Mouse (Mus musculus): Measurements from ENCODE around the gene Adam8.

The Adam8 gene

DNA sequence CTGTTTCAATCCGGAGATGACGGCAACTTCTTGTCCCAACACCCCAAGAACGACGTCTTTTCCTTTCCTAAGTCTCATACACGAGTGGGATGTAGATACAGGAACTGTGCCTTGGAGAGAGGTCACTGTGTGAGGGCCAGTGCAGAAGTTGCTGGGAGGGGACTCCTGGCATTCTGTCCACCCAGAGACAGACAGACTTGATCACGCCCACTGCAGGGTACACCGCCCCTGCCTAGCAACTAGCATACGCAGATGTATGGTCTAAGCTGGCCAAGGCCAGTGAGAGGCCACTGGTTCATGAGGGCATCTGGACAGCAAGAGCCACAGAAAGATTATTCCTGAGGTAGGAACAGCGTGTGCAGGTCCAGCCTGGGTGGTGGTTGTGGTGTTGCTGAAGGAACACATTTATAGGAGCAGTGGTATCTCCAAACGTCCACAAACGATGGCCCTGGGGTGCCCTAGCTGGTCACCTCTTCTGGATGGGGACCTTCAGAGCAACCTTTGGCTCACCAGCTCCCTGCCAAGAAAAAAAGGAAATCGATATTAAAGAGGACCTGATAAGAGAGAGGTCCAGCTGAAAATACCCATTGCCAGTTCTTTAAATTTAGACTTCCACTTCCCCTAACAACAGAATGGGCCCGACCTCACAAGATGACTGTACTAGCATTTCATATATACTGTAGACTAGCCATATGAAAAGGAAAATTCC lies 13.2 kb downstream of the Adam8 start:
- CTCF ChIA-PET = interaction anchor here (1.2 kb wide), 1 partner anchor 10 kb away, joined by 3 read pairs; no protein-coding TSS in a partner anchor

DNA sequence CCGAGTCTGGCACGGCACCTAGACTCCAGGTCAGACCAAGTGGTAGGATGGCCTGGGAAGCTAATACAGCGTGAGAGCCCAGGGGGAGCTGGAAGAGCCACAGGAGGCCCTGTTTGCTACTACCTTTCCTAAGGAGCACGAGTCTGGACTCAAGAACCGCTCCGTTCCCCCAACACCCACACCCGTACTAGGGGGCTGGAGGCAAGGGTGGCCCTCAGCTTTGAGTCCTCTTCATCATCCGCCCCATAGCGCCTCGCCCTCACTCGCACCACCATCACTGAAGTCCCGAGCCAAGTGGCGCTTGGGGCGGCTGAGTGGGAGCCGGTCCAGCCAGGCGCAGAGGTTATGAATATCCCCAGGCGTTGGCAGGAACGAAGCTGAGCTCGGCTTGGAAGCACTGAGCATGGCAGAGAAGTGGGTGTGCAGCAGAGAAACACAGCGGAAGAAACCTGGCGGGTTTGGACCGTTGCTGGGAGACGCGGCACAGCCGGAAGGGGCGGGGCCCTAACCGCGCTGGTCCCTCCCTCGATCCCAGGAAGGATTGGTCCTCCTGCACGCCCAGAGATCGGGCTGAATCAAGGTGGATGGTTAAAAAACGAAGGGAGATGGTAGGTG lies 14.0 kb downstream of the Adam8 start, which contains the start of gene 6430531B16Rik:
Gene 6430531B16Rik, minus strand, starts transcription at position 478 of the 615 bp plus-strand sequence.
- CTCF ChIA-PET = no interaction called here

GRCm38 (mm10) chr7:139975471-139975870 lies 16.9 kb downstream of the Adam8 start:
- CTCF ChIA-PET = interaction anchor here (0.5 kb wide), 1 partner anchor 133 kb away, joined by 15 read pairs; no protein-coding TSS in a partner anchor

DNA sequence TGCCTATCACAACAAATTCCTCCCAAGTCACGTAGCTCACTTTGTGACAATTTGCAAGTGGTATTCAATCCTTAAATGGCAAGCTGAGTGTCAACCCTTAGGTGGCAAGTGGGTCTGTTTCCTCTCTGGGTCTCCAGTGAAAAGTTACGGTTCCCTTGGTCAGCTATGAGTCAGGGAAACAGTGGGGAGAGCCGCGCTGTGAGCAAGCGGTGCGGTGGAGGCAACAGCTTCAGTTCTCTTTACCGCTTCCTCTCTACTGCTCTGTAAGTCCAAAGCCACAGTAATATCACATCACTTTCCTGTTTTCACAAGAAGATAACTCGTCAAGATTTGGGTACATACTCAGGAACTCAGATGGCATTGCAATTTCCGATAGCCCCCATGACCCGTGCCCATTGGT lies 18.1 kb downstream of the Adam8 start:
- CTCF ChIA-PET = interaction anchor here (0.7 kb wide), 1 partner anchor 20 kb away, joined by 3 read pairs; no protein-coding TSS in a partner anchor

DNA sequence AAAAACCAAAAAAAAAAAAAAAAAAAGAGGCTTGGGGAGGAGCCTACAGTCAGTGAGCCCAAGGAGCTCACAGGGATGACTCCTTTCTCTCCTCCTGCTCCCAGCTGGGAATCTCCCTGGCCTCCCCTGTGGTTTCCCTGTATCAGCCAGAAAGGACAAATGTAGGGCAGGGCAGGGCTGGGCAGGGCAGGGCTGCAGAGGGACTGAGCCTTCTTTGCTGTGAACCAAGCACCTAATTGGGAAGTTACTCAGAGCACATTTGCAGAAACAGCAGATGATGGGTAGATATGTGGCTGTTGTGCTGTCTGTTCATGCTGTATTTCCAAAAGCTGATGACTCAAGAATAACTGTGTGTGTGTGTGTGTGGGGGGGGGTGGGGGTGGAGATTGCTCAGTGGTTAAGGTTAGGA lies 19.4 kb downstream of the Adam8 start:
- CTCF ChIA-PET = no interaction called here

DNA sequence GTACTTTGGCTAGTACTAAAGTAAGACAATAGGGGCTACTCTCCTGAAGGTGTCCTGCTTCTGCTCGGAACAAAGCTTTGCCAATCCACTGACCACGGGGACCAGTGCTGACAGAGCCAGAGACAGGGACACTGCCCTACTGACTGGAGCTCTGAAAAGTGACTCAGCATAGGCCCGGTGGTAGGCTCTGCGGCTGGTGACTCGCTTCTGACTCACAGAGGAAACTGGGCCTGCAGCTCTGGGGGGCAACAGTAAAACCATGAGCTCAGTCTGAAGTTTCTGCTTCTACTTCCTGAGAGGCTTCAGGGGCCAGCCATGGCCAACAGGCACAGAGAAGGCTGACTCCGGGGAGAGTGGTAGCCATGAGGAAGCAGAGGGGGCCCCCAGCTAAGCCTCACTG lies 20.9 kb downstream of the Adam8 start:
- CTCF ChIA-PET = interaction anchor here (0.6 to 2.2 kb wide), 2 partner anchors 20 to 23 kb away, joined by 6 to 7 read pairs; no protein-coding TSS in a partner anchor

DNA sequence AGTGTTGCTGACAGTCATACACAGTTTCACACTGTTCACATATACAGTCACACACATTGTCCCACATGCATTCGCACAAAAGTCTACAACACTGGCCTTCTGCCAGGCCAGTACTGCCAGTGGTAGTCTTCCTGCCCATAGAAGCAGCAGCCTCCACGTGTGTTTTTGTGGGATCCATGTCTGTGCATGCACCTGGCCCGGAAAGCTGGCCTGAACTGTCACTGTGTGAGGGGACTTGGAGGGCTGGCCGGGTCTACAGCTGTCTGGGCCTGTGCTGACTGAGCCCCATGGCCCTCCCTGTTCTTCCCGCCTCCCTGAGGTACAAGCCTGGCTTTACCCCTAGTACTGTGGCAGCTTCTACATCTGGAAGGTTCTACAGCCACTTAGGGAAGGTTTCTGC lies 21.4 kb downstream of the Adam8 start:
- CTCF ChIA-PET = interaction anchor here (2.2 kb wide), 1 partner anchor 24 kb away, joined by 7 read pairs; no protein-coding TSS in a partner anchor

GRCm38 (mm10) chr7:139970216-139970919 lies 22.0 kb downstream of the Adam8 start:
- CTCF ChIA-PET = interaction anchor here (0.8 to 2.2 kb wide), 3 partner anchors 10 to 25 kb away, joined by 3 to 7 read pairs (median 3); no protein-coding TSS in a partner anchor

DNA sequence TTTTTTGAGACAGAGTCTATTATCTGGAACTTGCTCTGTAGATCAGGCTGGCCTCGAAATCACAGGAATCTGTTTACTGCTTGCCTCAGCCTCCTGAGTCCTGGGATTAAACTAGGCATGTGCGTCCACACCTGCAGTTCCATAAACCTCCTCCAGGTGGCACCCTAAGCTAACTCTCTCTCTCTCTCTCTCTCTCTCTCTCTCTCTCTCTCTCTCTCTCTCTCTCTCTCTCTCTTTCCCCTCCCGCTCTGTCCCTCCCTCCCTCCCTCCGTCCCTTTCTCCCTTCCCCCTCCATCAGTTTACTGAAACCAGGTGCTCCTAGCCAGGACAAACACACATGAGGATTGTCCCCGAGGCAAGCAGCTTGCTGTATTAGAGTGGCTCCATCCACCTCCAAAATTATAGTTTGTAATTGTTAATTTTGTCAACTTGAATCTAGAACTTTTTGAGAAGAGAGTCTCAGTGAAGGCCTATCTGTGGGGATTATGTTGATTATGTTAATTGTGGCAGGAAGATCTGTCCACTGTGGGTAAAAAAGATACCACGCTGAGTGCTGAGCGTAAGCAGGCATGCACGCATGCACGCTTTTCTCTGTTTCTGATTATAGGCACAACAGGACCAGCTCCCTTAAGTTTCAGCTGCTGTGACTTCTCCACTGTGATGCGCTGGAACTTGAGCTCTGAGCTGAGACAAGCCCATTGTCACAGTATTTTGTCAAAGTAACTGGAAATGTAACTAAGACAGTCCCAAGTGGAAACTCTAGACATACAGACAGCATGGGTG lies 22.8 kb downstream of the Adam8 start:
- CTCF ChIA-PET = interaction anchor here (0.6 to 2.2 kb wide), 8 partner anchors 10 to 220 kb away, joined by 3 to 11 read pairs (median 3); no protein-coding TSS in a partner anchor

DNA sequence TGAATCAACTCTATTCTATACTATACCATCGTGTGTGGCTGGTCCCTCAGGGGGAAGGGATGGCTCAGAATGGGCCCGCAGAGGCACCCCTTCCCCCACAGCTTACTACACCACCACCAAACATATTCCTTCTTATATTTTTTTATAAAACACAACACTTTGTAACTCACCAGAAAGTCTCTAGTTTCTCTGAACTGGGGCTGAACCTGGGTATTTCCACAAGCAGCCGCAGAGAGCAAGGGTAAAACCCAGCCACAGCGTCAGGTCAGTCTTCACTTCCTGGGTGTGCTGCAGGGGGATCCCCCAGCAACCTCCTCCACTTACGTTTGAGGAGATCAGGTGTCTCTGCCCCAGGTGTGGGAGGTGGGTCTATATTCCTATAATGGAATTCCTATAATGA lies 23.9 kb downstream of the Adam8 start:
- CTCF ChIA-PET = interaction anchor here (0.7 to 1.5 kb wide), 3 partner anchors 19 to 60 kb away, joined by 3 to 4 read pairs (median 4); no protein-coding TSS in a partner anchor

DNA sequence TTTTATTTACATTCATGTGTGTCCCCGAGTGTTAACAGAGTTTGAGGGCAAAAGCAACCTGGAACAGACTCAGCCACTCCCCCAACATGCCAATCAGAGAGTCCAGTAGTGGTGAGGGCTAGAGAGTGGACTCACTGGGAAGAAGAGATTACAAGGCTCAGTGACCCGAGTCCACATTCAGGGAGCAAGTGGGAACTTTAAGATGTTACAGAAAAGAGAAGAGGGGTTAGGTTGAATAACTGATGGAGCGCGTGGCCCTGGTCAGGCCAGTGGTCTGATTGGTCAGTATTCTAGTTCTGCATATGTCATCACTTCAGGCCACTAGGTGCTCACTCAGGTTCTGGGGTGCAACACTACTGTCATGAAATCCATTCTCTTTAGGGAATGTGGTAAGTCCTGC lies 25.2 kb downstream of the Adam8 start:
- CTCF ChIA-PET = interaction anchor here (1.5 kb wide), 1 partner anchor 28 kb away, joined by 4 read pairs; no protein-coding TSS in a partner anchor

DNA sequence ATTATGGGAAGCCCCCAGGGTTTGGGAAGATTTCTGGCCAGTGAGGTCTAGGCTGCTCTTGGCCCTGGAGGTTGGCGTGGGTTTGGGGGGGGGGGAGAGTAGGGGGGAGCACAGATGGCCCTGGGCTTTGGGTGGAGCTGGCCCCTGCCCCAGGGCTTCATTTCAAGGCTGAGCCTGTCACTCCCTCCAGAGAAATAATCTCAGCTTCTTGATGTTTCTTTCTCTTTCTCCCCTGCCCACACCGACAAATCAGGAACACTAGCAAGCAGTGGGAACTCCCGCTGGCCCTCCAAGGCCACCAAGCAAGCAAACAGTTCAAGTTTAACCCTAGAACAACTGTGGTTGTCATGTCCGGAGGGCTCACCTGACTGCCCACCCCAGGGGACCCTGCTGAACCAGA lies 28.5 kb downstream of the Adam8 start:
- CTCF ChIA-PET = interaction anchor here (0.7 to 0.8 kb wide), 2 partner anchors 25 to 100 kb away, joined by 4 to 5 read pairs; no protein-coding TSS in a partner anchor

- CTCF ChIA-PET = no interaction called here
These were observed 31.2 kb downstream of the Adam8 start for GRCm38 (mm10) chr7:139961141-139961540.

DNA sequence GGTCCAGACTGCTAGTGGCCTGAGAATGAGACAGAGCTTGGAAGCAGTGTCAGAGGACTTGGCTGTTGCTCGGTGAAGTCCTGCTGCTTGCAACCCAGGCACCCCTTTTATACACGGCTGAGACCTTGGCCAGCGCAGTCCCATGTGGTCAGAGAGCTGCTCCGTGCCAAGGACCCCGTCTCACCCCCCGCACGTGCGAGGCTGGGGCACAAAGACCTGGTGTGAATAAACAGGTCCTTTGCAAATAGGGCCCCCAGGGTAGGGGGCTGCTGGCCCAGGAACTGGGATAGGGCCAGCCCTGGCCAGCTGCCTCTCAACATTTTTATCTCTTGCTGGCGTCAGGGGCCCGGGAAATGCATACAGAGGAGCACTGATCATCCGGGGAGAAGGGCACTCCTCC lies 34.4 kb downstream of the Adam8 start:
- CTCF ChIA-PET = interaction anchor here (0.6 to 1.1 kb wide), 2 partner anchors 12 to 23 kb away, joined by 3 to 12 read pairs; no protein-coding TSS in a partner anchor

DNA sequence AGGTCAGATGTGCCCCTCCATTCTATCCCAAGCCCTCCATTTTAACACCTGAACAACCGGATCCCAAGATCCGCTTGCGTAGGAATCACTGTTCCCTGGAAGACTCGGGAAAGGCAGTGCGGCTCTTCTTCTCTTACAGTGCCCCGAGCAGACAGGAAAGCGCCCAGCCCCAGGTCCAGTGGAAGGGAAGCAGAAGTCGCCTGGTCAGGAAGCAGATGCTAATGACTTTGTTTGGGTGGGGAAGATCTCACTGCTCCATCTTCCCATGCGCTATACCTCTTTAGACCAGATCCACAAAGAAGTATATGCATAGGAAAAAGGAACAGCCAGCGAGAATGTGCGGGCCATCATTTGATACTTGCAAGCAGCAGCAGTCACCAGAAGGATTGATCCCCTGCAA lies 34.9 kb downstream of the Adam8 start:
- CTCF ChIA-PET = interaction anchor here (1.1 kb wide), 1 partner anchor 12 kb away, joined by 3 read pairs; no protein-coding TSS in a partner anchor

DNA sequence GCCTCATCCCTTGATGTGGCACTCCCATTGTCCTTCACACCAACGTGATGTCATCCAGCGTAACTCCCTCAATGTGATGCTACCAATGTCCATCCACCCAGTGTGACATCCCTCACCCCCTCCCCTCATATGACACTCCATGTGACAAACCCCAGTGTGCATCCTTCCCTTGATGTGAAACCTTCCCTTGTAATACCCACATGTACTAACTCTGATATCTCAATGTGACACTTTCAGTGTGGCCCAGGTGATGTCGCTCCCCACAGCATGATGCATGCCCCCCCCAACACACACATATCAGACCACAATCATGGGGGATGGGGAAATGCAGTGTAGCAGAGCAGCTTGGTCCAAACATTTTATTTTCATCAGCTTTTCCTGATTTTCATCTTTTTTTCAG lies 35.7 kb downstream of the Adam8 start:
- CTCF ChIA-PET = no interaction called here

DNA sequence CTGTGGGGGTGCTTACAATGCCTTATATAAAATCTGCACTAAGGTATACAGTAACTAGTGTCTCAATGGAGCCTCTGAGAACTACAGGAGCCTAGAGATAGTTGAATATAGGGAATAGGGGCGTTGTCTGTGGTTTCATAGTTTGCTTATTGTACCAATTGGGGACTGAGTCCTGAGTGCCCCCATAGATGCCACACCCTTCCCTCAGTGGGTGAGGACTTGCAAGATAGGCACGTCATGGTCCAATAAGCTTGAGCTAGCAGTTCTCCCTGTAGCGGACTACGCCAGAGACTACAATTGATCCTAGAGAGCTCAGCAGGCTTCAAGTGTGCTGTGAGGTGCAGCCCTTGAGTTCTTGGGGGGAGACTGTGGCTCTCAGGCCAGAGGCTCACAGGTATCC lies 36.9 kb downstream of the Adam8 start:
- CTCF ChIA-PET = no interaction called here

DNA sequence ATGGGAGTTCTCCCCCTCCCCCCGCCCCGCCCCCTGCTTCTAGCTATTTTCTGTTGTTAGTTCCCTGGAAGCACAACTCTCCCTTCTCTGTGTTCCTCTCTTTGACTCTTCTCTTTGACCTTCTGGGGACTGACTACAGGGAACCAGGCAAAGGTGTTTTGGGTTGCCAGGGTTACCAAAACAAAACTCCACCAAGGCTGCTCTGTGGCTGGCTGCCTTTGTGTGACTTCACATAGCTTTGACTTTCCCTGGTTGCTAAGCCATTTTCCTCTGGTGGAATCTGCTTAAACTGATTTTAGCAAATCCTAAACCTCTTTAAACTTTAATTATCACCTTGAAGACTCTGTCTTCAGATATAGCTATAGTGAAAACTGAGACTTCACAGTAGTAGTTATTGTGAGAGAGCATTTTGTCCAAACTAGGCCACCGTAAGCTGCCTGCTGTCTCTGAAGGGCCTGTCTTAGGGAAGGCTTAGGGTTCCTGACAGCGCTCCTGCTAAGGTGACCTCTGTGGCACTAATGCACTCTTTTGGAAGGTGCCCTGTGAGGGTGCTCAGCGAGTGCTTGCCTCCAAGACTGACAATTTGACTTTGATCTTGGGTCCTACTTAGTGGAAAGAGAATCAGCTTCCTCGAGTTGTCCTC lies 40.2 kb downstream of the Adam8 start:
- CTCF ChIA-PET = interaction anchor here (0.5 to 0.6 kb wide), 2 partner anchors 138 to 151 kb away, joined by 3 to 4 read pairs; no protein-coding TSS in a partner anchor

DNA sequence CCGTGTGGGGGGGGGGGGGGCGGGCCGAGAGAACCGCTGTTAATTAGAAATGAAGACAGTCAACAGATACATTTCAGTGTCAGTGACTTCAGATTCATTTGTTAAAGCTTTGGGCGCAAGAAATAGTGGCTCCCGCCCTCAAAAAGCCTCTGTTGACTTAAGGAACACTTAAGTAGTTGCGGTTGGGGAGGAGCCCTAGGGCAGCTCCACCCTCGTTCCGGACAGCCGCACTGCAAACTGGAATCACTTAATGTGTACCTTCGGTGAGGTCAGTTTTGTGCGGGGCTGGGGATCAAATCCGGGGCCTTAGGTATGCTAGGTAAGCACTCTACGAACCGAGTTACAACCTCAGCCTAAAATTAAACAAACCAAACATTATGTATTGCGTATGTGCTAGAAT lies 41.3 kb downstream of the Adam8 start:
- CTCF ChIA-PET = interaction anchor here (0.6 to 0.7 kb wide), 2 partner anchors 20 to 48 kb away, joined by 6 read pairs; no protein-coding TSS in a partner anchor

DNA sequence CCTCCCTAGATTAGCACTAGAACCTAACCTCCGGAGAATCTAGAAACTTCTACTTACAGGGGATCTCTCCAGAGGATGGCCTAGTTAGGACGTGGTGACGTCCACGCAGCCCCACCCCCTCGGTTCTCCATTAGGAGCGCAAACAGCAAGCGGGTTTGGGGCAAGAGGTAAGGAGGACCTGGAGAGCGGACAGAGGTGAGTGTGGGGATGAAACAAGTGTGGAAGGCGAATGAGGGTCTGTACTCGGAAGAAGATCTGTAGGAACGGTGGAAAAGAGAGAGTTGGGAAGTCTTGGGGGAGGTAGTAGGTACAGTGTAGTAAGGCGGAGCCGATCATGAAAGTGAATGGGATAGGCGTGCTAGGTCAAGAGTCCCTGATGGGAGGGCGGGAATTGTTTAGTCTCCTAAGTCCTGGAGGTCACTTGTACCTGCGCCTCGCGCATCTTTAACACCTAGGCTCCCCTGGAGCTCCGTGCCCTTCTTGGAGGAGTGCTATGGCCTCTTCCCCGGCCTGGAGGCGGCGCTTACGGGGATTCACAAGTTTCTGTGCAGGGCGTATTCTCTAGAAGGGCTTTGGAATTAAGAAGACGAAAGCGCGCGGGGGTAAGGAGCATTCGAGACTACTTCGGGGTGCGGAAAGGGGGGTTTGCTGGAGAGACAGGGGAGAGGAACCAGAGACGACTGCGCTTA lies 41.9 kb downstream of the Adam8 start:
- CTCF ChIA-PET = no interaction called here

All from spleen, embryonic (tissue).